Mouse (Mus musculus) bone marrow, adult 2 months (tissue): ENCODE data around the gene Magoh.

ENCODE experiments used
- CTCF ChIP-seq: fragments of 200-500 bp; IDR thresholded peaks from 2 replicates; pipeline ENCODE4 v1.5.1; 2011; ENCODE audit warnings: low read length, control low read depth; ENCODE audit not compliant: control insufficient read depth, insufficient read depth
- POLR2A ChIP-seq: fragments of 200-500 bp; IDR thresholded peaks from 2 replicates; pipeline ENCODE4 v1.6.1; 2011; ENCODE audit warnings: low read depth, mild to moderate bottlenecking, control low read depth, low read length, borderline replicate concordance; ENCODE audit not compliant: control insufficient read depth

DNA sequence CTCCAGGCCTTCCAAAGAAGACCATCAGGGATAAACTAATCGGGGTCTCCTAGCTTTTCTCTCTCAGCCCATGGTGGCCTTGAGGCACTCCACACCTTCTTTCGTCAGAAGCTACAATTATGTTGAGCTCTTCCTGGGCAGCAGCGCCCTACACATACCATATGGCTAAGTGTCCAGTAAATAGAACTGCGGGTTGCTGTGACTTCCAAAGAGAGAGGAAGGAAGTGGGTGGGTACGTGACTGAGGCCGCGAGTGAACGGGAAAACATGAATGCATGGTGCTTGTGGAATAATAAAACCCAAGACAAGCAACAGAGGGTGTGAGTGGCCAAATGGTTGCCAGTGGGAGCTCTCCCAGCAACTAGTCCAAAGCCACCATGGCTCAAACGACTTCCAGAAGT, 29.9 kb upstream of the Magoh start:
- no peak for TF ChIP-seq CTCF
- TF ChIP-seq POLR2A: no peak
